Mouse (Mus musculus) forebrain, postnatal 0 days (tissue): ENCODE measurements around the gene Tctn3. TPM values are rescaled to one million over a fixed set of nuclear protein-coding genes. Genes with fewer than 3 reads are reported as not detected.

ENCODE experiments used
- ATAC-seq: fragments of 200-750 bp; cut with Nextera tagmentation; 2 replicates; pipeline ENCODE4 v1.8.0; 2017; ENCODE audit warnings: mild to moderate bottlenecking, moderate library complexity
- DNase-seq: peaks from one replicate; pipeline ENCODE4 v3.0.0-alpha.2; 2015
- H3K27ac ChIP-seq: fragments of 300-500 bp; sonication (generic); 2 replicates; pipeline ENCODE4 v1.5.1; 2014; ENCODE audit warnings: low read depth, mild to moderate bottlenecking, antibody characterized with exemption, low read length, moderate library complexity, mixed read lengths
- H3K27me3 ChIP-seq: fragments of 300-500 bp; sonication (generic); 2 replicates; pipeline ENCODE4 v1.6.1; 2014; ENCODE audit warnings: mild to moderate bottlenecking, low read length, mixed read lengths; ENCODE audit not compliant: insufficient read depth
- H3K36me3 ChIP-seq: fragments of 300-500 bp; sonication (generic); 2 replicates; pipeline ENCODE4 v1.6.1; 2014; ENCODE audit warnings: mild to moderate bottlenecking, moderate library complexity; ENCODE audit not compliant: insufficient read depth
- H3K4me1 ChIP-seq: fragments of 300-500 bp; sonication (generic); 2 replicates; pipeline ENCODE4 v1.6.1; 2014; ENCODE audit warnings: antibody characterized with exemption; ENCODE audit not compliant: insufficient read depth
- H3K4me2 ChIP-seq: fragments of 300-500 bp; sonication (generic); 2 replicates; pipeline ENCODE4 v1.6.1; 2014; ENCODE audit warnings: low read depth, mild to moderate bottlenecking, moderate library complexity
- H3K4me3 ChIP-seq: fragments of 300-500 bp; sonication (generic); 2 replicates; pipeline ENCODE4 v1.5.1; 2014; ENCODE audit warnings: low read depth, low read length, mixed read lengths
- H3K9ac ChIP-seq: fragments of 300-500 bp; sonication (generic); 2 replicates; pipeline ENCODE4 v1.6.1; 2014; ENCODE audit warnings: mild to moderate bottlenecking
- H3K9me3 ChIP-seq: fragments of 300-500 bp; sonication (generic); 2 replicates; pipeline ENCODE4 v1.6.1; 2016; ENCODE audit warnings: low read length
- CTCF ChIP-seq: sonication (generic); IDR thresholded peaks from 2 replicates; pipeline ENCODE4 v1.5.1; 2016; ENCODE audit warnings: antibody characterized with exemption, control low read depth, low read depth
- WGBS: fragments of 180-500 bp; shearing (Covaris S2); extraction: QIAGEN DNeasy Blood & Tissue Kit; methylation state at CpG from one replicate; pipeline ENCODE4 v1.1.7; 2014; 5-methylcytosine and 5-hydroxymethylcytosine counted together
- polyA plus RNA-seq: library from polyadenylated mRNA; unstranded; fragments of >200 nt; fragmentation: Nextera tagmentation; extraction: Ambion mirVana; gene quantifications from 2 replicates; pipeline ENCODE4 v1.2.1, GENCODE M21; 2015
- total RNA-seq: library from RNA; depleted of rRNA; stranded (reverse); fragments of >200 nt; gene quantifications from 2 replicates; pipeline ENCODE4 v1.2.3, GENCODE M21; 2014

Tctn3 gene
- total and polyA plus RNA-seq, 2 experiments from 2014 or later, result 15.1 to 28.0 TPM

- H3K27me3 ChIP-seq, result no peaks in the 10 kb centered on the region
- peaks cover 62% of the 10 kb centered on the region for H3K36me3 ChIP-seq
- H3K27ac ChIP-seq, result no peak overlapping the region
- WGBS, result 93% methylated on average over 7 of the region's 7 CpGs
- no peak overlapping the region for H3K4me3 ChIP-seq
- TF ChIP-seq CTCF, result no peak
- H3K4me2 ChIP-seq, result no peak overlapping the region
- H3K4me1 ChIP-seq, result no peaks in the 10 kb centered on the region
- no peaks in the 10 kb centered on the region for H3K9me3 ChIP-seq
- DNase-seq (no peak), ATAC-seq (no peak)
- no peak overlapping the region for H3K9ac ChIP-seq
Observed at GRCm38 (mm10) chr19:40556029-40556428, 56.0 kb downstream of the Tctn3 start.

- no peaks in the 10 kb centered on the region for H3K27me3 ChIP-seq
- H3K4me2 ChIP-seq, result no peak overlapping the region
- DNase-seq (no peak), ATAC-seq (no peak)
- H3K9ac ChIP-seq, result no peak overlapping the region
- no peaks in the 10 kb centered on the region for H3K9me3 ChIP-seq
- H3K27ac ChIP-seq, result no peak overlapping the region
- TF ChIP-seq CTCF, result no peak
- 95% methylated on average over 8 of the region's 8 CpGs for WGBS
- H3K4me1 ChIP-seq, result no peaks in the 10 kb centered on the region
- H3K36me3 ChIP-seq, result peaks cover 70% of the 10 kb centered on the region
- H3K4me3 ChIP-seq, result no peak overlapping the region
Observed at GRCm38 (mm10) chr19:40555136-40555535, 56.9 kb downstream of the Tctn3 start.

DNA sequence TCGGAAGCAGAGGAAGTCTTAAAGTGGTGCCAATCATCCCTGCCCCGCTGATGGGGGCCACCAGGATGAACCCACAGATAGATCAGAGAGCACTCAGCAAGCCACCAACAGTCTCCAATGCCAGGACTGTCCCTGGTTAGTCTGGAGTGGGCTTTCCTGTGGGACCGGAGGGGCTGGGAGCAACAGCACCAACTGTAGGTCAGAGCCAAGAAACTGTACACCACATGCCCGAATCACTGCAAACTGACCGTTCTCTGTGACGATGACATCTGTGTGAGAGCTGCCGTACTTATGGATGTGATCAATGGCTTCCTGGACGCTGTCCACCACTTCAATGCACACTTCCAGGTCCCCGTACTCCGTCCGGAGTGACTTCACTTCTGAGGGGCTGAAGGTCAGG is 57.7 kb downstream of the Tctn3 start:
- no peak overlapping the region for H3K9ac ChIP-seq
- ATAC-seq (no peak), DNase-seq (no peak)
- 95% methylated on average over 11 of the region's 11 CpGs for WGBS
- H3K4me1 ChIP-seq, result no peaks in the 10 kb centered on the region
- no peak overlapping the region for H3K27ac ChIP-seq
- TF ChIP-seq CTCF, result no peak
- H3K4me2 ChIP-seq, result no peak overlapping the region
- H3K9me3 ChIP-seq, result no peaks in the 10 kb centered on the region
- H3K27me3 ChIP-seq, result no peaks in the 10 kb centered on the region
- H3K36me3 ChIP-seq, result peaks cover 70% of the 10 kb centered on the region
- no peak overlapping the region for H3K4me3 ChIP-seq

DNA sequence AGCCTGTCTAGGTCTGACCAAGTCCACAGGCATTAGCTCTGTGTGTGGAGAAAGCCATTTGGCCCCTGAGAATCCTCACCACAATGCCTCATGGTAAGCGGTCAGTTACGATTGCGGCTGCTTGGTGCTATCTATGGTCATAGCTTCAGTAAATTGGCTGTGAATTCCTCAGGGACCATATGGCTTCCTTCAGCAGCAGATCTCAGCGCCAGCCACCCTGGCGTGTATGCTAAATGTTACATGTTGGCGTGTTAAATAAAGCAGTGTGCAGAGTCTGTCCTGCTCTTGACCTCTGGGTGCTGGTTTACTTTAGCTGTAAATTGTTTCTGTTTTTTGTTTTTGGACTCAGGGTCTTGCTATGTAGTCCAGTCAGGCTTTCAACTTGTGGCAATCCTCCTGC is 58.2 kb downstream of the Tctn3 start:
- Histone ChIP-seq H3K4me3 (no peak overlapping the region), H3K4me1 (no peaks in the 10 kb centered on the region), H3K4me2 (no peak overlapping the region), H3K36me3 (peaks cover 70% of the 10 kb centered on the region), H3K27me3 (no peaks in the 10 kb centered on the region), H3K27ac (no peak overlapping the region), H3K9ac (no peak overlapping the region), H3K9me3 (no peaks in the 10 kb centered on the region)
- no peak for TF ChIP-seq CTCF
- ATAC-seq (no peak), DNase-seq (no peak)
- WGBS, result 89% methylated on average over 6 of the region's 6 CpGs

GRCm38 (mm10) chr19:40553014-40553789 is 58.8 kb downstream of the Tctn3 start:
- TF ChIP-seq CTCF, result no peak
- H3K9me3 ChIP-seq, result no peaks in the 10 kb centered on the region
- H3K9ac ChIP-seq, result no peak overlapping the region
- no peak overlapping the region for H3K27ac ChIP-seq
- ATAC-seq, result no peak
- no peak overlapping the region for H3K4me3 ChIP-seq
- 92% methylated on average over 14 of the region's 14 CpGs for WGBS
- no peaks in the 10 kb centered on the region for H3K4me1 ChIP-seq
- DNase-seq, result no peak
- no peak overlapping the region for H3K4me2 ChIP-seq
- peaks cover 67% of the 10 kb centered on the region for H3K36me3 ChIP-seq
- H3K27me3 ChIP-seq, result no peaks in the 10 kb centered on the region

DNA sequence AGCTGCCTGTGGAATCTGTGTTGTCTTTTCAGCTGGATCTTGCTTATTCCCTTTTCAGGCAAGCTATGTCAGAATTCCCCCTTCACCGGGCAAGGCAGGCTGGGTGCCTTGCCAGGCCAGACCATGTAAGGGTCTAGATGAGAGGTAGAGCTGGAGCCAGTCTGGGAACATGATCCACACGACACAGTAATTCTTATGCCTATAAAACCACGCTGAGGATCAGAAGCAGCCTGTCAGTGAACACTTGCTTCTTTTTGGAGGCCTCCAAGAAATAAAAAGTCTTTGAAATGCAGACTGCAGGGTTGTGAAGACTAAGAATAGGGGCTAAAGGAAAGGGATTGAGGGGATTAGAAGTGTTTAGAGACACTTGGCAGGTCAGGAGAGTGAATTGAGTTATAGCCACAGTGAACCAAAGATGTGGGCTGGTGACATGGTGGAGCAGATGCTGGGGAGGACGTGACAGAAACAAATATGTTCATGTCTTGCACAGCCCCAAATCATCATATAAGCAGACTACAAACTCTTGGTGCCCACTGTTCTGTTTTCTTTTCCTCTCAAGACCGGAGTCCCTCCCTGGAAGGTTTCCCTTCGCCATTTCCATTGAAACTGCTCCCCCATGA is 62.4 kb downstream of the Tctn3 start:
- no peak for TF ChIP-seq CTCF
- WGBS, result 34% methylated on average over 6 of the region's 6 CpGs
- H3K9ac ChIP-seq, result no peak overlapping the region
- peaks cover 42% of the 10 kb centered on the region for H3K36me3 ChIP-seq
- H3K4me2 ChIP-seq, result no peak overlapping the region
- no peaks in the 10 kb centered on the region for H3K4me1 ChIP-seq
- H3K4me3 ChIP-seq, result no peak overlapping the region
- ATAC-seq (peak; percentile 59), DNase-seq (no peak)
- H3K9me3 ChIP-seq, result no peaks in the 10 kb centered on the region
- H3K27me3 ChIP-seq, result no peaks in the 10 kb centered on the region
- 0 out of 2 replicates have a peak overlapping the region, but pooled peaks have one; percentile 15 for H3K27ac ChIP-seq

GRCm38 (mm10) chr19:40548796-40549515 is 63.1 kb downstream of the Tctn3 start:
- no peaks in the 10 kb centered on the region for H3K9me3 ChIP-seq
- WGBS, result 36% methylated on average over 5 of the region's 5 CpGs
- no peak for ATAC-seq
- no peak overlapping the region for H3K9ac ChIP-seq
- no peak overlapping the region for H3K4me2 ChIP-seq
- peaks cover 36% of the 10 kb centered on the region for H3K36me3 ChIP-seq
- no peak overlapping the region for H3K4me3 ChIP-seq
- no peaks in the 10 kb centered on the region for H3K4me1 ChIP-seq
- 0 out of 2 replicates have a peak overlapping the region, but pooled peaks have one; percentile 15 for H3K27ac ChIP-seq
- TF ChIP-seq CTCF, result no peak
- H3K27me3 ChIP-seq, result no peaks in the 10 kb centered on the region
- no peak for DNase-seq
